Mouse (Mus musculus) induced T-regulatory cell, adult 2 months (primary cell): ENCODE results near the gene Cnbd2.

Experiments
- DNase-seq: peaks from one replicate; pipeline ENCODE4 v3.0.0-alpha.2; 2012; ENCODE audit warnings: low read depth

The Cnbd2 gene

GRCm38 (mm10) chr2:156311441-156311840, 658 bp upstream of the Cnbd2 start:
- peak; percentile 67 for DNase-seq

GRCm38 (mm10) chr2:156311841-156312291, 233 bp upstream of the Cnbd2 start:
- peak; percentile 80 for DNase-seq

- no peak for DNase-seq
Observed at GRCm38 (mm10) chr2:156313153-156313552, 1.1 kb downstream of the Cnbd2 start.

GRCm38 (mm10) chr2:156314811-156315210, 2.7 kb downstream of the Cnbd2 start:
- peak; percentile 29 for DNase-seq

GRCm38 (mm10) chr2:156318491-156318890, 6.4 kb downstream of the Cnbd2 start:
- DNase-seq = no peak

- no peak for DNase-seq
Observed at GRCm38 (mm10) chr2:156321538-156321937, 9.4 kb downstream of the Cnbd2 start.

GRCm38 (mm10) chr2:156324116-156324588, 12.1 kb downstream of the Cnbd2 start:
- no peak for DNase-seq

- no peak for DNase-seq
Observed at GRCm38 (mm10) chr2:156324681-156325080, 12.6 kb downstream of the Cnbd2 start.

GRCm38 (mm10) chr2:156330681-156331080, 18.6 kb downstream of the Cnbd2 start:
- no peak for DNase-seq

GRCm38 (mm10) chr2:156331446-156331965, 19.4 kb downstream of the Cnbd2 start:
- DNase-seq = no peak

- DNase-seq = no peak
Observed at GRCm38 (mm10) chr2:156340078-156340477, 28.0 kb downstream of the Cnbd2 start.

- no peak for DNase-seq
Observed at GRCm38 (mm10) chr2:156344775-156345532, 32.9 kb downstream of the Cnbd2 start.

- DNase-seq = no peak
Observed at GRCm38 (mm10) chr2:156348812-156349211, 36.7 kb downstream of the Cnbd2 start.

GRCm38 (mm10) chr2:156349286-156349848, 37.3 kb downstream of the Cnbd2 start:
- no peak for DNase-seq

GRCm38 (mm10) chr2:156351243-156351642, 39.1 kb downstream of the Cnbd2 start:
- peak; percentile 11 for DNase-seq

- peak; percentile 29 for DNase-seq
Observed at GRCm38 (mm10) chr2:156352413-156353165, 40.5 kb downstream of the Cnbd2 start.

GRCm38 (mm10) chr2:156353265-156353692, 41.2 kb downstream of the Cnbd2 start:
- DNase-seq = no peak

- DNase-seq = no peak
Observed at GRCm38 (mm10) chr2:156356031-156356430, 43.9 kb downstream of the Cnbd2 start.

GRCm38 (mm10) chr2:156368465-156368864, 56.4 kb downstream of the Cnbd2 start:
- DNase-seq = no peak

GRCm38 (mm10) chr2:156370896-156371295, 58.8 kb downstream of the Cnbd2 start:
- no peak for DNase-seq

- no peak for DNase-seq
Observed at GRCm38 (mm10) chr2:156376956-156377355, 64.9 kb downstream of the Cnbd2 start.

GRCm38 (mm10) chr2:156379929-156380328, 67.8 kb downstream of the Cnbd2 start:
- DNase-seq = no peak
